Mouse (Mus musculus): ENCODE results near the gene Arhgap22. TPM values are rescaled to one million over a fixed set of nuclear protein-coding genes. Genes with fewer than 3 reads are reported as not detected.
A peak's percentile ranks its signal among the peaks of the same experiment; 100 is the strongest.

Arhgap22 gene
- total RNA-seq, 2 experiments from 2014 or later, result 9.6 to 11.3 TPM

DNA sequence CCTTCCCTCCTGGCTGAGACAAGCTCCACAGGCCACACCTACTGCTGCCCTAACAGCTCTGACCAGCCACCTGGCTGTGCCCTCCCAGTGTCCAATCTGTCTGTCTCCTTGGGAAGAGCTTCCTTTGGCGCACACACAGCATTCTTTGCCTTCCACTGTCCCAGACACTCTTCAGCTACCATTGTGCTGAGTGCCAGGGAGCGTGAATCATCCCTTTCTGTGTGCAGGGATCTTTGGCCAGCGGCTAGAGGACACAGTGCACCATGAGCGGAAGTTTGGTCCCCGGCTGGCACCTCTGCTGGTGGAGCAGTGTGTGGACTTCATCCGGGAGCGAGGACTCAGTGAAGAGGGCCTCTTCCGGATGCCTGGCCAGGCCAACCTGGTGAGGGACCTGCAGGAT is 145.1 kb downstream of the Arhgap22 start:
- no peak for DNase-seq (ENCODE audit: low spot score in 2 of 2)
- H3K27ac ChIP-seq, result no peak overlapping the region
- no peak for TF ChIP-seq CTCF (conservative IDR thresholded peaks at IDR 0.05)
- no peak overlapping the region for H3K4me3 ChIP-seq

- no peak overlapping the region for H3K27ac ChIP-seq
- H3K4me3 ChIP-seq, result no peak overlapping the region
- DNase-seq (ENCODE audit: low spot score in 2 of 2), result no peak
- no peak for TF ChIP-seq CTCF (conservative IDR thresholded peaks at IDR 0.05)
Measured at GRCm38 (mm10) chr14:33361546-33361945, 147.7 kb downstream of the Arhgap22 start.

DNA sequence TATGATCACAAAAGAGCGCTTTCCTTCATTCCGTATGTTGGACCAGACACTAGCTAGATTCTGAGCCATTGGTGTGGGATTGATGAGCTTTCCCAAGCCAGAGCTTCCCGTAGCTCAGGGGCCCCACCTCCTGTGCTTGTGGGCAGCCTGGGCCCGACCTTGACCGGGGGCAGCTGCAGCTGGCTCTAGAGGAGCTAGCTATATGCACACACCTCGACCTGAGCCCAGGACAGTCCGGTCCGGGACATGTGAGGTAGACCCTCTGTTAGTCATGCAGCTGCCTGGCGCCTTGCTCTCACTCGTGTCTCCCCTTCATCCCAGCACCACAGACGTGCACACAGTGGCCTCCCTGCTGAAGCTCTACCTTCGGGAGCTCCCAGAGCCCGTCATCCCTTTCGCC is 148.3 kb downstream of the Arhgap22 start:
- Histone ChIP-seq H3K27ac (no peak overlapping the region), H3K4me3 (no peak overlapping the region)
- TF ChIP-seq CTCF (conservative IDR thresholded peaks at IDR 0.05), result no peak
- no peak for DNase-seq (ENCODE audit: low spot score in 2 of 2)

DNA sequence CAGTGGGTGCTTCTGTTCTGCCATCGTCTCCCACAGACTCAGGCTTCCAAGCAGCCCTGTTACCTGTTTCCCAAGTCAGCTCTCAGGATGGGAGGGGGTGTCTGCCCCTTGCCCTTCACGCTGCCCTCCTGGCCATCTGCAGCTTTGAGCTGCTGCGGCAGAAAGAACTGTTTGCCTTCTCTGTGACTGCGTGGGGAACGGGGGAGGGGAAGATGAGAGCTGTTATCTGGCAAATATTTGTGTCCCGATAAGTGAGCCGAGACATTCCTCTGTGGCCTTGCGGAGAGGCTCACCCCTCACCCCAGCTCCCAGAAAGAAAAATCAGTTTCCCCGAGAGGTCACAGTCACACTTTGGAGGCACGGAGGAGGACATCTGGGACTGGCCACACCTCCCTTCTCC is 149.0 kb downstream of the Arhgap22 start:
- no peak for DNase-seq (ENCODE audit: low spot score in 2 of 2)
- Histone ChIP-seq H3K4me3 (no peak overlapping the region), H3K27ac (no peak overlapping the region)
- no peak for TF ChIP-seq CTCF (conservative IDR thresholded peaks at IDR 0.05)

GRCm38 (mm10) chr14:33363611-33364010 is 149.8 kb downstream of the Arhgap22 start:
- no peak for TF ChIP-seq CTCF (conservative IDR thresholded peaks at IDR 0.05)
- no peak for DNase-seq (ENCODE audit: low spot score in 2 of 2)
- no peak overlapping the region for H3K4me3 ChIP-seq
- no peak overlapping the region for H3K27ac ChIP-seq

GRCm38 (mm10) chr14:33364061-33364460 is 150.2 kb downstream of the Arhgap22 start:
- no peak for TF ChIP-seq CTCF (conservative IDR thresholded peaks at IDR 0.05)
- H3K27ac ChIP-seq, result no peak overlapping the region
- H3K4me3 ChIP-seq, result no peak overlapping the region
- no peak for DNase-seq (ENCODE audit: low spot score in 2 of 2)

GRCm38 (mm10) chr14:33366891-33367777 is 153.3 kb downstream of the Arhgap22 start:
- Histone ChIP-seq H3K4me3 (no peak overlapping the region), H3K27ac (no peak overlapping the region)
- DNase-seq (ENCODE audit: low spot score in 2 of 2), result no peak
- TF ChIP-seq CTCF (conservative IDR thresholded peaks at IDR 0.05), result no peak

GRCm38 (mm10) chr14:33369375-33369774 is 155.5 kb downstream of the Arhgap22 start:
- H3K27ac ChIP-seq, result no peak overlapping the region
- no peak overlapping the region for H3K4me3 ChIP-seq
- no peak for TF ChIP-seq CTCF (conservative IDR thresholded peaks at IDR 0.05)
- no peak for DNase-seq (ENCODE audit: low spot score in 2 of 2)

DNA sequence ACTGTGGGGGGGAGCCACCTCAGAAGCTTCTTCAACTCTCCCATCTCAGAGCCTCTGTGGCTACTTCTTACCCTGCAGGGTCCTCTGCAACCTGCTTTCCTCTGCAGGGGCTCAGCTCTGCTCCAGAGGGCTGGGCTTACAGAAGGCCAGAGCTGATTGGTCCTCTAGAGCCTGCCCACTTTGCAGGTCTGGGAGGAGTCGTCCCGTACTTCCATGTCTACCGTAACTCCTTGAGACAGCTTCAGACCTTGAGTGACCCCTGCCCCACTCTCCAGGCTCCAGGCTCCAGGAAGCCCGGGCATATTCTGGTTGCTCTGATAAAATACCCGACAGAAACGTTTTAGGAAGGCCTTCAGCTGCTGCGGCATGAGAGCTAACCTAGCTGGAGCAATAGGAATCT is 156.2 kb downstream of the Arhgap22 start:
- Histone ChIP-seq H3K4me3 (no peak overlapping the region), H3K27ac (no peak overlapping the region)
- TF ChIP-seq CTCF (conservative IDR thresholded peaks at IDR 0.05), result no peak
- DNase-seq (ENCODE audit: low spot score in 2 of 2), result no peak

DNA sequence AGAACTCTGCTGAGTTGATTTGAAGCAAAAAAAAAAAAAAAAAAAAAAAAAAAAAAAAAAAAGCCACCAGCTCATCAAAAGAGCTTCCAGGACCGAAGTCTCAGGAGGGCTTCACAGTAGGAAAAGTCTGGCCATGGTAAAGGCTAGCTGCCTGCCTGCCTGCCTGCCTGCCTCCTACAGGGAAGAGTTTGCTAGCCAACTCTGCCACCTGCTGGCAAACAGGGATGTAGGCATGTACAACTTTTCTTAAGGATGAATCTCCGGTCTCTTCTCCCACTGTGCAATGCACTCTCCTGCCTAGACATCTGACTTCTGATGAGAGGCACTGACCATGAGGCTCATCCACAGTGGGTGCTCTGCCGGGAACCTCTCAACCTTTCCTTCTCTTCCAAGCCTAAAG is 157.4 kb downstream of the Arhgap22 start:
- Histone ChIP-seq H3K4me3 (no peak overlapping the region), H3K27ac (no peak overlapping the region)
- DNase-seq (ENCODE audit: low spot score in 2 of 2), result peak; percentile 66 to 75
- peak; percentile 84 for TF ChIP-seq CTCF (conservative IDR thresholded peaks at IDR 0.05)

DNA sequence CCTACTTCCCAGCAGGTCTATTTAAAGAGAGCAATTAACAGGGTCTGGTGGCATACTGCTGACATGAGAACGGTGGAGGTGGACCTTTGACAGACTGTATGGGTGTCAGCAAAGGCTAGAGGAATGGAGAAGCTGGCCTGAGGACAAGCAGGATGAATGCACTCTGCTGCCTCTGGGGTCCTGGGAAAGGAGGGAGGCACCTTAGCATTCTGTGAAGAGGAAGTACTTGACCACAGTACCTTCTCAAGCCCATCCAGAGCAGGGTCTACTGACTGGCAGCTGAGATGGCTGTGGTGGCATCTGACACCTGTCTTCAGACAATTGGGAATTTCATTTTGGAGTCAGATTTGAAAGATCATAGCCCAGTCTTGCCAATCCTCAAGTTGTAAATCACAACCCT is 159.4 kb downstream of the Arhgap22 start:
- no peak overlapping the region for H3K4me3 ChIP-seq
- TF ChIP-seq CTCF (conservative IDR thresholded peaks at IDR 0.05), result no peak
- no peak for DNase-seq (ENCODE audit: low spot score in 2 of 2)
- H3K27ac ChIP-seq, result no peak overlapping the region

- no peak for TF ChIP-seq CTCF (conservative IDR thresholded peaks at IDR 0.05)
- DNase-seq (ENCODE audit: low spot score in 2 of 2), result no peak
- Histone ChIP-seq H3K4me3 (no peak overlapping the region), H3K27ac (no peak overlapping the region)
Measured at GRCm38 (mm10) chr14:33374089-33374488, 160.3 kb downstream of the Arhgap22 start.

DNA sequence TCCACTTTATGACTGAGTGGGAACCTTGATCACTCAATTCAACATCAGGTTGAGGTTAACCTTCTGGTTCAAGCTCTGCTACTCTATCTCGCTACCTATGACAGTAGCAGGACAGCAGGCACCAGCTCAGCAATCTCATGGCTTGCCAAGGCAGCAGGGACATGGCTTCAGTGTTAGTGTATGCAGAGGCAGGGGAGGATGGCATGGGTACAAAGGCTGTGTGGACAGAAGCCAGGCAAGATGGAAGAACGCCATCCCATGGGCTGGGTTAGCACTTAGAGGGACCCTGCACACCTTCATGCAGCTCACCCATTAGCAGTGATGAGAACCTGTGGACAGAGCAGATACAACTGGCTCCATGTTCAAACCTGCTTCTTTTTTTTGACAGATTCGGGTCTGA is 163.4 kb downstream of the Arhgap22 start:
- no peak overlapping the region for H3K4me3 ChIP-seq
- no peak for DNase-seq (ENCODE audit: low spot score in 2 of 2)
- TF ChIP-seq CTCF (conservative IDR thresholded peaks at IDR 0.05), result no peak
- H3K27ac ChIP-seq, result no peak overlapping the region

DNA sequence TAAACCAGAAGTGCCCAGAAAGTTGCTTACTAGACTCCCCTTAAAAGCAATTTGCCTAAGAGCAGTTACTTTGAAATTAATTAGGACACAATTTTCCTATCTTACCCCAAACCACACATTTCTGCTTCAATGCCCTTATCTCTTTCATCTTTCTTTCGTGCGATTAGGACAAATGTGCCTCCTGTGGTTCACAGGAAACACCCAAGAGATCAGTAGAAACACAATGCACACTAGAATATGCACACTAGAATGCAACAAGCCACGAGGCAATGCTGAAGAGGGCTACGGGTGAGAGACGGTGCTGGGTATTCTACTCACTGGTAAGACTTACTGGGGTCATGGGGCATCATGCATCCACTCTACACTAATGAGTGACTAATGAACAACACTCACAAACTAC is 164.9 kb downstream of the Arhgap22 start:
- no peak for TF ChIP-seq CTCF (conservative IDR thresholded peaks at IDR 0.05)
- no peak for DNase-seq (ENCODE audit: low spot score in 2 of 2)
- Histone ChIP-seq H3K4me3 (no peak overlapping the region), H3K27ac (no peak overlapping the region)
